Mouse (Mus musculus): ENCODE measurements around the gene Cyp4v3.

Gene Cyp4v3

GRCm38 (mm10) chr8:45320930-45321329 lies 12.1 kb downstream of the Cyp4v3 start:
- no peak for DNase-seq (ENCODE audit: low spot score)

- no peak for DNase-seq (ENCODE audit: low spot score)
These were observed 22.0 kb downstream of the Cyp4v3 start for GRCm38 (mm10) chr8:45310967-45311366.

- DNase-seq (ENCODE audit: low spot score) = no peak
These were observed 24.6 kb downstream of the Cyp4v3 start, which contains the start of gene Gm45753 for GRCm38 (mm10) chr8:45308366-45308765. Gm45753 (minus strand) TSS chr8:45308466.

- DNase-seq (ENCODE audit: low spot score) = no peak
These were observed 27.5 kb downstream of the Cyp4v3 start for GRCm38 (mm10) chr8:45305479-45305878.

GRCm38 (mm10) chr8:45304354-45304753 lies 28.7 kb downstream of the Cyp4v3 start:
- DNase-seq (ENCODE audit: low spot score) = no peak

GRCm38 (mm10) chr8:45302390-45302789 lies 30.6 kb downstream of the Cyp4v3 start:
- DNase-seq (ENCODE audit: low spot score) = no peak

GRCm38 (mm10) chr8:45295276-45295675 lies 37.7 kb downstream of the Cyp4v3 start:
- DNase-seq (ENCODE audit: low spot score) = no peak

GRCm38 (mm10) chr8:45294687-45295086 lies 38.3 kb downstream of the Cyp4v3 start, which contains the start of gene Klkb1:
Klkb1 (minus strand) TSS chr8:45294859.
- DNase-seq (ENCODE audit: low spot score) = no peak

- no peak for DNase-seq (ENCODE audit: low spot score)
These were observed 41.2 kb downstream of the Cyp4v3 start for GRCm38 (mm10) chr8:45291790-45292189.

GRCm38 (mm10) chr8:45281630-45282029 lies 51.4 kb downstream of the Cyp4v3 start:
- no peak for DNase-seq (ENCODE audit: low spot score)

GRCm38 (mm10) chr8:45277453-45277852 lies 55.6 kb downstream of the Cyp4v3 start:
- no peak for DNase-seq (ENCODE audit: low spot score)

GRCm38 (mm10) chr8:45274317-45274716 lies 58.7 kb downstream of the Cyp4v3 start:
- DNase-seq (ENCODE audit: low spot score) = no peak

- DNase-seq (ENCODE audit: low spot score) = no peak
These were observed 64.0 kb downstream of the Cyp4v3 start for GRCm38 (mm10) chr8:45269056-45269455.

- no peak for DNase-seq (ENCODE audit: low spot score)
These were observed 64.5 kb downstream of the Cyp4v3 start for GRCm38 (mm10) chr8:45268485-45268884.

GRCm38 (mm10) chr8:45267611-45268391 lies 65.2 kb downstream of the Cyp4v3 start:
- DNase-seq (ENCODE audit: low spot score) = no peak

GRCm38 (mm10) chr8:45266993-45267392 lies 66.0 kb downstream of the Cyp4v3 start:
- DNase-seq (ENCODE audit: low spot score) = no peak

GRCm38 (mm10) chr8:45264918-45265317 lies 68.1 kb downstream of the Cyp4v3 start:
- DNase-seq (ENCODE audit: low spot score) = no peak

- DNase-seq (ENCODE audit: low spot score) = no peak
These were observed 70.2 kb downstream of the Cyp4v3 start for GRCm38 (mm10) chr8:45262851-45263250.

- no peak for DNase-seq (ENCODE audit: low spot score)
These were observed 71.1 kb downstream of the Cyp4v3 start, which contains the start of gene F11 for GRCm38 (mm10) chr8:45261920-45262319. F11 (minus strand) TSS chr8:45262031.

GRCm38 (mm10) chr8:45258421-45258820 lies 74.6 kb downstream of the Cyp4v3 start:
- DNase-seq (ENCODE audit: low spot score) = no peak

GRCm38 (mm10) chr8:45255040-45255439 lies 78.0 kb downstream of the Cyp4v3 start:
- DNase-seq (ENCODE audit: low spot score) = no peak

Measured in urinary bladder, postnatal 25 days (tissue).